Mouse (Mus musculus): ENCODE data around the gene Pxt1.
A peak's percentile ranks its signal among the peaks of the same experiment; 100 is the strongest.

The Pxt1 gene

DNA sequence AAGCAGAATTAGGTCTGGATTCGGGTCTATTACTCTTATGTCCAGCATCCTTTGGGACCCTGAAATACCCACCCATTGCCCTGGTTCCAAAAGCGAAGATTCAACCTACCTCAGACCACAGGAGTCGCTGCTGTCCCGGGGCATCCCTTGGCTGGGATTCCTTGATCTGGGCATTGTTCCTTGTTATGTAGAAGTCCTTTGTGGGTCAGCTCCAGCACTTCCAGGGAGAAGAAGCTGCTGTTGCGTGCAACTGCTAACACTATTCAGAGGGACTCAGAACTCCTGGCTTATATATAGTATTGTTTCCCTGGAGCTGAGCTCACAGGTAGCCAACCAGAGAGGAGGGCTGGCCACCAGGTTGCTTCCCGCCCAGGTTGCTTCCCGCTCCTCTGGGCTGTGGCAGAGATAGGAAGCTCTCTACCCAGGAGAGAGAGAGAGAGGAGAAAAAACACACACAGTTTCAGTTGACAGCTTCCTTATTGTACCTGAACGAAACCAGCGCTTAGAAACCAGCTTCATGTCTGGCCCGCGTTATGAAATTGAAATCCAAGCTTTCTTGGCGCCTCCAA is 28.5 kb downstream of the Pxt1 start, which contains the start of gene 4930539E08Rik:
4930539E08Rik (minus strand) TSS at position 265 of the 569 bp plus-strand sequence.
- DNase-seq (ENCODE audit: low spot score in 2 of 2), result no peak

DNA sequence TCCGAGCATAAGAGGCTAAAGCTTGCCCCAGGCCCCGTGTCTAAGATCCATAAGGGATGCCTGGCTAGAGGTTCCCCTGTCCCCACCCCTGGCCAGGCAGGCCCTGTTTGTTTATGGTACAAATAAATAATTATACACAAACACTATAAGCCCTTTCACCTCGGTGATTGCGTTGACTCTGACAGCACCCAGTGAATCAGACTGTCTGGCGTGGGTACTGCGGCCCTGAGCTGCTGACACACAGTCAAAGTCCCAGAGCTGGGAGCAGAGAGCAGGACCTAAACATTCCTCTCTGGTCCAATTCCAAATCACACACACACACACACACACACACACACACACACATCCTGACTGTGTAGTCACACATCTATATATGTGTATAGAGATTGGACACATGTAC is 29.7 kb downstream of the Pxt1 start:
- DNase-seq (ENCODE audit: low spot score in 2 of 2), result no peak

DNA sequence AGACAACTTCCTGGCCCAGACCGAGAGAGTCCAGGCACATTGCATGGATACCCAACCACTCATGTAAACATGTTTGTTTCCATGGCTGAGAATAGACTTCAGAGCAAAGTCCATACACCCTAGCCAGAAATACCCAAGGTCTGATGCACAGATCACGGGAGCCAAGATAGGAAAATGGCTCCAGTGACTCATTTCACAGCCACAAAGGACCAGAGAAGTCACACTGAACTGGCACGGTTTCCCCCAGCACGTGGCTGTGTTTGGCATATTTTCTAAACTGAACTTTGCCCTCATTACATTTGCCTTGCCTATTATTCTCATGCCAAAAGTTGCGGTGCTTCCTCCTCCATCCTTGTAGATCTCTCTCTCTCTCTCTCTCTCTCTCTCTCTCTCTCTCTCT is 30.4 kb downstream of the Pxt1 start:
- no peak for DNase-seq (ENCODE audit: low spot score in 2 of 2)

DNA sequence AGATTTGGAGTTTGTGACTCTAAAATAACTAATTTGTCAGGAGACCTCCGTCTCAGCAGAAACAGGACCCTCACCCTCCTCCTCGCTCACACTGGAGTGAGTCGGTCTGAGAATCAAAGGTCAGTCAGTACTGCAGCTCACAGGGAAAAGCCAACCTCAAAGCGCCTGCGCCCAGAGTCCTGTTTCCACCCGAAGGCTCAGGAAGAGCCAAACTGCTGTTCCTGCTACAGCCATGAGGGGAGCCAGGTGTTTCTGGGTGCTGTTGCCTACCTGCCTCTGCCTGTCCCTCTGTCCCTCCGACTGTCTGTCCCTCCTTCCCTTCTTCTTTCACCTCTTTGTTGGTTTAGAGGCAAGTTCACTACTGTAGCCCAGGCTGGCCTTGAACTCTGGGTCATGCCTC is 33.5 kb downstream of the Pxt1 start:
- DNase-seq (ENCODE audit: low spot score in 2 of 2), result no peak

DNA sequence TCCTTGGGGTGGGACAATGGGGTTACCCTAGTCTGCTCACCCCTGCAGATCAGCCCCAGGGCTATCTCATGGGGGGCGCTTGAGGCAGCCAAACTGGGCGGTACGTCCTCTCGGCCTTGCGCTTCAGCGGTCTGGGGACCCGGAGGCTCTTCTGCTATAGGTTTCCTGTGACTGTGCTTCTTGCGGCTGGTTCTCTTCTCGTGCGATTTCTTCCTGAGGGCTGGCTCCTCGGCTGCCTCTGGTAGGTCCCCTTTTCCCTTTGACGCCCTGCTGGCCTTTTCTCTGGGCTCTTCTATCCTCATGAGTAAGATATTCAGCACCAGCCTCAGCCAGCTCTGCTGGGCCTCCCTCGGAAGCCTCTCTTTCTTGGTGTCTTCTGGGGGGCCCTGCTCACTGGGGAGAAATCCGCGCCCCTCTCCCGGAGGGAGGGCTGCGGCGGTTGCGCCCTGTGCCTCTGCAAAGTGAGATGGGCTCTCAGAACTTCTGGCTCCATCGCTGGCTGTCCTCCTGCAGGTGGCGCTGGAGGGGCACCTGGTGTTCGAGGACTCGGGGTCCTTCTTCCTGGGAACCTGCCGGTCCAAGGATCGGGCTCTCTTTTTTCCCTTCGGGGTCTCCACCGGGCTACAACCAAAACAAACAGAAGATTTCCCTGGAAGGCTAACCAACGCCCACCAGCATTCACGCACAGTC is 34.2 kb downstream of the Pxt1 start:
- DNase-seq (ENCODE audit: low spot score in 2 of 2), result peak in 1 of 2 experiments; percentile 52

DNA sequence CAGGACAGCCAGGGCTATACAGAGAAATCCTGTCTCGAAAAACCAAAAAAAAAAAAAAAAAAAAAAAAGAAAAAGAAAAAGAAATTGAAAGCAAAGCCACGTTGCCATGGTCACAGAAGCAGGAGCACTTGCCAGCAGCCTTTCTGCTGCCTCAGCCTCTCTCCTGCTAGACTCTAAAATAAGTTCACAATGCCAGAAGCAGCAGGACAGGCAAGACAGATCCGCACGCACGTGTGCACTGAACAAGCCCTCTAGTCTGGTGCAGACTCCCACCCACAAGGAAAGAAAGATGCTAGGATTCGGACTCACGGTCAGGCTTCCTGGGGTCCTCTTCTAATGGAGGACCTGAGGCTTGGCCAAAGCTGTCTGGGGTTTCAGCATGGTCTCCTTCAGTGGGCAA is 35.7 kb downstream of the Pxt1 start:
- DNase-seq (ENCODE audit: low spot score in 2 of 2), result peak; percentile 50 to 59

DNA sequence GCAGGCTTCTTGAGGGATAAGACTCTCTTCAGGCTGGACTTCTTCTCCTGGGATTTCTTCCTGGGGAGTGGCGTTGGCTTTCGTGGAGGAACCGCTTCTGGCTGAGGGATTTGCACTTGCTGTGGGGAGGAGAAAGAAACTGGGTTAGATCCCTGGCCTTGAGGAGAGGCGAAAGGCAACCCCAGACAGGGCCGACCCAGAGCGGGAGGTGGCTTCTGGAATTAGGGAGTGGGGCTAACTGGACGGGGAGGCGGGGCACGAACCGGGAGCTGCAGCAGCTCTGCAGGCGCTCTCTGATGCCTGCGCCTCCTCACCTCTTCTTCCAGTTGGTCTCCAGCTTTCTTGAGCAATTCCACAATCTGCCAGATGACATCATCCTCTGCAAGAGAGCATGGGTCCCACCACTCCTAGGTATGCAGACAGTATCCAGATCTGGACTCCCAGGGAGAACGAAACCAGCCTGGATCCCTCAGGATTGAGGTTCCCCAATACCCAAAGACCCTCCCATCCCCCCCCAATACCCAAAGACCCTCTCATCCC is 38.2 kb downstream of the Pxt1 start:
- no peak for DNase-seq (ENCODE audit: low spot score in 2 of 2)

DNA sequence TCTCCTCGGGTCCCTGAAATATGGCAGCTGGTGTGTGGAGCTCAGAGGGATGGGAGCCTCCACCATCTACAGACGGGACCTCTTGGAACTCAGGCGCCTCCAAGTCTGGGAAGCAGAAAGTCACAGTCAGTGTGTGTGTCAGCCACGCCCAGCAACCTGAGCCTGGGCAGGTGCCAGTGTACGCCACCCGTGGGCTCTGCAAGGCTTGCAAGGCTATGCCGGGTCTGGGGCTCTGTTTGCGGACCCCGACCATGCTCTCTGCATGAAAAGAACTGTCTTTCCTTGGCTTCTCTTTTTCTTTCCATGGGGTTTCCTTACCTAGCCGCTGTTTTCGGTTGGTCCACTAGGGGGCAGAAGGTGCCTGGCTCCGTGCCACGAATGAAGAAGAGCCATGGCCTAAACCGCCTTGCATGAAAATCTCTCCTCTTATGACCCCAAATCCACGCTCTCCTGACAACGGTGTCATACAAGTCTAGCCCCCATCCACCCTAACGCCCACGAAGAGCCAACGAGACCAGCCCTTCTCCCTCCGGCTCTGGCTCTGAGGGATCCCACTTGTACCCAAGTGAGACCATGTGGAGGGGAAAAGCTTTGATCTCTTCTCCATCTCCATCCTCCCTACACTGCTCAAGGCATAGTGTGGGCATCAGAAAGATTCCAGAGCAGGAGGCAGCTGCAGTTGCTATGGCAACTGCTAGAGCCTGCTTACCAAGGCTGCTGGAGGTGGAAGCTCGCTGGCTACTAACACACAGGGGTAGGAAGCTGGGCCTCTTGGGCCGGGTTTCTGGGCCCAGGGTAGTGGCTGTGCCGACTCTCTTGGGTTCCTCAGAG is 38.9 kb downstream of the Pxt1 start:
- DNase-seq (ENCODE audit: low spot score in 2 of 2), result peak; percentile 57 to 62

DNA sequence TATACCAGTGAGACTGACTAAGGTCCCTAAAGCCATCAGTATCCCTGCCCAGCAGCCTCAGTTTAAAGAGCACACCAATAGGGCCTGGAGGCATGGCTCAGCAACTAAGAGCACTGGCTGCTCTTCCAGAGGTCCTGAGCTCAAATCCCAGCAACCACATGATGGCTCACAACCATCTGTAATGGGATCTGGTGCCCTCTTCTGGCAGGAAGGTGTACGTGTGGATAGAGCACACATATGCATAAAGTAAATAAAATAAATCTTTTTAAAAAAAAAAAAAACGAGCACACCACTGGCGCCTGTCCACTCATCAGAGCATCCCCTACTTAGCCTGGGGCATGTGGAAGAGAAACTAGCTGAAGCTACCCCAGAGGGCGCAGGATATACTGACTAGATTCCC is 42.1 kb downstream of the Pxt1 start:
- DNase-seq (ENCODE audit: low spot score in 2 of 2), result no peak

DNA sequence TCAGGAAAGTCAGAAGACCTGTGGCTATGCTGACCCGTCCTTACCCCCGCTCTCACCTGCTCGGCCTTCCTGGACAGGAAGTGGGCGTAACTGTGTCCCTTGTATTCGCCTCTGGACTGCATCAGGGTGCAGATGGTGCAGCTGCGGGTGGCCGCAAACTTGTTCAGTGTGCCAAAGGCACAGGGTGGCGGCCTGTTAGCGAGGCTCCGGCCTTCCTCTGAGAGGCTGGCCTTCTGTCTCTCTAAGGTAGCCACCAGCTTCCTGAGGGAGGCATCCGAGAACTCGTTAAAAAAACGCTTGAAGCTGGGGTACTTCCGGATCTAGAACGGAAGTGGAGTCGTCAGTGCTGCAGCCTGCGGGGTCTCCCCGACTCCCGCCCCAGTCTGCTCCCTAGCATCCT is 44.2 kb downstream of the Pxt1 start:
- no peak for DNase-seq (ENCODE audit: low spot score in 2 of 2)

DNA sequence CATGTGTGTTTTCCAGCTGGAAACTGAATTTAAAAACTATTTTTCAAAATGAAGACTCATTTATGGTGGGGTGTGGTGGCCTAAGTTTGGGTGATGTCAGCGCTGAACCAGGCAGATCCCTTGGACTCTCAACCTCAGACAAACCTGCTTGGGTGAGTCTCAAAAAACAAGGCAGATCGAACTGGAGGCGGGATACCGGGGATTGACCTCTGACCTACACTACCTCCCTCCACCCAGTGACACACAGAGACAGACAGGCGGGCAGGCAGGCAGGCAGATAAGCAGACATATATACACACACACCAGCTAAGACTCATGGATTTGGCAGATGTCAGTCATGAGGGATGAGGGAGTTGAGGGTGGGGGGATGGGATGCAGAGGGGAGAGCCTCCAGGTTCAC is 45.4 kb downstream of the Pxt1 start:
- DNase-seq (ENCODE audit: low spot score in 2 of 2), result no peak

DNA sequence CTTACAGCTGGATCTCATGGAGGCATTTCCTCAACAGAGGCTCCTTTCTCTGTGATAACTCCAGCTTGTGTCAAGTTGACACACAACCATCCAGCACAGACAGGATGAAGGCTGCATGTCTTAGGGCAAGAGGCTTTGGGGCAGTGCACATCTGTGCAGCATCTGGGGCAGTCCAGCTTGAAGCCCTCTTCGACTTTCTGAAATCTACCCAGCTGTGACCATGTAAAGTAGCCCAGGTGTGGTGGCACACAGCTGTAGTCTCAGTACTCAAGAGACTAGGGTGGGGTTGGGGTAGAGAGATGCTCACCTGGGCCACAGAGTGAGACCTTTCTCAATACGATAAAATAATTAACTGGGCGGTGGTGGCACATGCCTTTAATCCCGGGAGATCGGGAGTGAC is 45.8 kb downstream of the Pxt1 start:
- DNase-seq (ENCODE audit: low spot score in 2 of 2), result no peak

DNA sequence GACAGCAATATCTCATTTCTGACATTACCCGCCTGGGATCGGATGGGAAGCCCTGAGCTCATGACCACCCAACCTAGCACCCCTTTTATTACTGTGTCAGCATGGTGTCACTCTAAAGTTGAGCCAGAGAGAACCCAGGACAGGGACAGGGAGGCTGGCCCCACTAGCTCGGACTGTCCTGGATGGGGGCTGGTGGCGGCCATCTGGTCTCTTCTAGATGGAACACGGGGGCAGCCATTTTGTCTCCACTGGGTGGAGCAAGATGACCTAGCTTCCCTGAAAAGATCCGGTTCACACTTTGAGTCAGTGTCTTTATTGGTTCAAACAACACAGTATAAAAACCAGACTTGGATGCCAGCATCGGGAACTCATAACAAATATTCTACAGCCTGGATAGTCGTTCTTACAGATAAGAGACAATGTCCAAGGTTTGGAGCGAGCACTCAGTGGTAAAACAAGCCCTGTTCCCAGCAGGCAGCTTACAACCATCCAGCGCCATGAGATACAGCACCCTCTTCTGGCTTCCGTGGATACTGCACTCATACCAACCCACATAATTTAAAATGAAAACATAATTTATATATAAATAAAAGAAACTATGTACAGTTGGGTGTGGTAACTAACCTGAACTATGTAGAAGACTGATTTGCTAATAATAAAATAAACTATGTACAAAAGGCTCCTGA is 47.4 kb downstream of the Pxt1 start:
- DNase-seq (ENCODE audit: low spot score in 2 of 2), result no peak

DNA sequence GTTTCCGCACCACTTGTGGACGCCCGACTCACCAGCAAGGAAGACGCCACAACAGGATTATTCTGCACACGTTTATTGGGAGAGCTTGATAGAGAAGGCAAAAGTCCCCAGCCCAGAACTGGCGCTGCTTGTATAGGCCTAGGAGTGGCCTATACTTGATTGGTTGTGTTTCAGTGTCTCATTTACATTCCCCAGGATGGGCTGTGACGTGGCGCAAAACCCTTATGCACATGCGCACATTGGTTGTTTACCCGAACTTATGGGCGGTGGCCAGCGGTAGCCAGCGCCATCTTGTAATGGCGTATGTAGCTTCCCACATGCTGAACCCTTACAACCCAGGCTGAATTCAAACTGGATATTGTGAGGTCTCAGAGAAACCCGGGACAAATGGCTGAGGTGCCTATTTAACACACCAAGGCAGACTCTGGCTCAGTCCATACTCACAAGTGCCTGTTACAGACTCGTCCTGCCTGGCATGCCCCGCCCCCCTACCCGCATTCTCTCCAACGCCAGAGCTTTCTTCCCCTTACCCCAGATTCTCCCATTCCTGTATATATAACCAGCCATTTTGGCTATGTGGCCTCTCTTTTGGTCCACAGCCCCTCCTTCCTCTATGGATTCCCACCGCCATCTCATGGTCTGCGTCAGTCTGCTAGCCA is 48.3 kb downstream of the Pxt1 start:
- no peak for DNase-seq (ENCODE audit: low spot score in 2 of 2)

DNA sequence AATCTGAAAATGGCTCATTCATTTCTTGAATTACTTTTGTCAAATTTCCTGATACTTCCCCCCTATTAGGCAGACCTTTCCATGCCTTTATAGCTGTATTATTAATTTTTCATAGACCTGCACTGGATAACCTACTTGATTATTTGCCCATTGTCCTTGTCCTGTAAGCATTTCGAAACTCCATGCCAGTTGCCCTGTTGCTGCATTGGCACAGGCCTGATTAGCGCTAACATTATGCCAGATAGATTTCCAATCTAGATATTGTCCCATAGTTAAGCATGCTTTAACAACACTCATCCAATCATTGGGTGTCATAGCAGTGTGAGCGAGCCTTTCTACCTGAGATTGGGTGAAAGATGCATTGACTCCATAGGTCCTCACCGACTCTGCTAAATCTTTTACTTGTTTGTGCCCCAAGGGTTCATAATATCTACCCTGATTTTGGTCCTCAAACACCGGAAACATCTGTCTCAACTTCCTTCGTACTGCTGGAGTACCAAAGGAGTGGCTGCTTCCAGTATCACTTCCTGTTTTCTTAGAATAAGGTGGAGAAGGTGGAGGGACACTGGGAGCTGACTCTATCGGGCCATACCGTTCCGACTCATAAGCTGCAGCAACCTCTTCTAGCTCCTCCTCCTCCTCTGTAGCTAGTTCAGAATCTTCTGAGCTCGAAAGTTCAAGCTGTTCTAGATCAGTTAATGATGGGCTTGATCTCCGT is 49.4 kb downstream of the Pxt1 start:
- no peak for DNase-seq (ENCODE audit: low spot score in 2 of 2)

DNA sequence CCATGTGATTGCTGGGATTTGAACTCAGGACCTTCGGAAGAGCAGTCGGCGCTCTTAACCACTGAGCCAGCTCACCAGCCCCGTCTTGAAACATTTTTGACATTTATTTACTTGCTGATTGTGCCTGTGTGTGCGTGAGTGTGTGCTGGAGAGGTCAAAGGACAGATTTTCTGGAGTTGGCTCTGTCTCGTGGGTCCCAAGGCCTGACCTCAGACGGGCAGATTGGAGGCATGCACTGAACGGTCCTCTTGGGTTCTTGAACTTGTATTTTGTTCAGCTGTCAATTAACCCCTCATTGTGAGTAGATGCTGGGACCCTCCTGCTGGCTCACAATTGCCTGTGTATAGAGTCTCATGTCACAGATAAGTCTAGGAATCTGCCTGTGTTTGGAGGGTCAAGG is 57.4 kb downstream of the Pxt1 start:
- DNase-seq (ENCODE audit: low spot score in 2 of 2), result no peak

DNA sequence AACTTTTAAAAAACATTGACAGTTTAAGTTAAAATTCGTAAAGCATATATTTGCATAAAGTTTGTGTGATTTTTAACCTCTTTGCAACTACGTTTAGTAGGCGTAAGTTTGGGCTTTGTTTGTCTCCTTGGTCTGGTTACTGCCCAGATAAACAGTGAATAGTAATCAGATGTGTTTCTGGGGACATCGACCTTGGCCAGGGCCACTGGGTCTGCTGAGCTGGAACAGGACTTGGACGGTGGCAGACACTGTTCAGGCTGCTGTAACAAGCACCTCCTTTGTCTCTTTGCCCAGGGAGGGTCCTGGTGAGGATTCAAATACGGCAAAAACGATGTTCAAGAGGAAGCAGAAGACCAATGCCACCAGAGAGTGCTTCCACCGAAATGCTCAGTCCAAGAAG is 58.4 kb downstream of the Pxt1 start:
- no peak for DNase-seq (ENCODE audit: low spot score in 2 of 2)
